Mouse (Mus musculus): Measurements from ENCODE around the gene Pecr.

Gene Pecr

GRCm38 (mm10) chr1:72237007-72237775 lies 46.9 kb downstream of the Pecr start:
- DNase-seq (ENCODE audit: inconsistent age in 2 of 2, low spot score in 1 of 2) = peak in 1 of 2 experiments; percentile 82

GRCm38 (mm10) chr1:72236363-72237006 lies 47.6 kb downstream of the Pecr start:
- DNase-seq (ENCODE audit: inconsistent age in 2 of 2, low spot score in 1 of 2) = peak; percentile 80 to 91

- peak in 1 of 2 experiments; percentile 15 for DNase-seq (ENCODE audit: inconsistent age in 2 of 2, low spot score in 1 of 2)
These were observed 51.5 kb downstream of the Pecr start for GRCm38 (mm10) chr1:72232592-72232991.

- peak in 1 of 2 experiments; percentile 68 for DNase-seq (ENCODE audit: inconsistent age in 2 of 2, low spot score in 1 of 2)
These were observed 55.1 kb downstream of the Pecr start for GRCm38 (mm10) chr1:72228974-72229373.

GRCm38 (mm10) chr1:72227546-72227945 lies 56.6 kb downstream of the Pecr start:
- no peak for DNase-seq (ENCODE audit: inconsistent age in 2 of 2, low spot score in 1 of 2)

GRCm38 (mm10) chr1:72226887-72227481 lies 57.1 kb downstream of the Pecr start:
- no peak for DNase-seq (ENCODE audit: inconsistent age in 2 of 2, low spot score in 1 of 2)

GRCm38 (mm10) chr1:72226172-72226886 lies 57.8 kb downstream of the Pecr start:
- peak; percentile 22 to 74 for DNase-seq (ENCODE audit: inconsistent age in 2 of 2, low spot score in 1 of 2)

GRCm38 (mm10) chr1:72225720-72226171 lies 58.4 kb downstream of the Pecr start:
- peak; percentile 84 to 94 for DNase-seq (ENCODE audit: inconsistent age in 2 of 2, low spot score in 1 of 2)

- DNase-seq (ENCODE audit: inconsistent age in 2 of 2, low spot score in 1 of 2) = peak; percentile 23 to 47
These were observed 58.9 kb downstream of the Pecr start for GRCm38 (mm10) chr1:72225054-72225718.

- DNase-seq (ENCODE audit: inconsistent age in 2 of 2, low spot score in 1 of 2) = no peak
These were observed 64.1 kb downstream of the Pecr start for GRCm38 (mm10) chr1:72220008-72220407.

- DNase-seq (ENCODE audit: inconsistent age in 2 of 2, low spot score in 1 of 2) = no peak
These were observed 65.0 kb downstream of the Pecr start for GRCm38 (mm10) chr1:72219116-72219515.

- no peak for DNase-seq (ENCODE audit: inconsistent age in 2 of 2, low spot score in 1 of 2)
These were observed 65.5 kb downstream of the Pecr start for GRCm38 (mm10) chr1:72218626-72219025.

- no peak for DNase-seq (ENCODE audit: inconsistent age in 2 of 2, low spot score in 1 of 2)
These were observed 67.4 kb downstream of the Pecr start for GRCm38 (mm10) chr1:72216761-72217160.

GRCm38 (mm10) chr1:72215174-72215573 lies 68.9 kb downstream of the Pecr start:
- no peak for DNase-seq (ENCODE audit: inconsistent age in 2 of 2, low spot score in 1 of 2)

- DNase-seq (ENCODE audit: inconsistent age in 2 of 2, low spot score in 1 of 2) = no peak
These were observed 69.6 kb downstream of the Pecr start for GRCm38 (mm10) chr1:72214470-72214961.

- no peak for DNase-seq (ENCODE audit: inconsistent age in 2 of 2, low spot score in 1 of 2)
These were observed 70.2 kb downstream of the Pecr start for GRCm38 (mm10) chr1:72213954-72214353.

- peak; percentile 69 to 87 for DNase-seq (ENCODE audit: inconsistent age in 2 of 2, low spot score in 1 of 2)
These were observed 72.1 kb downstream of the Pecr start, which contains the start of gene Mreg for GRCm38 (mm10) chr1:72211701-72212699. Gene Mreg (minus strand): TSS chr1:72212307.

GRCm38 (mm10) chr1:72210803-72211679 lies 73.1 kb downstream of the Pecr start:
- no peak for DNase-seq (ENCODE audit: inconsistent age in 2 of 2, low spot score in 1 of 2)
